Mouse (Mus musculus) thymus, postnatal 4 days (tissue): ENCODE results near the gene Chga.

Experiments
- DNase-seq: peaks from one replicate; pipeline ENCODE4 v3.0.0; 2021

Gene Chga

DNA sequence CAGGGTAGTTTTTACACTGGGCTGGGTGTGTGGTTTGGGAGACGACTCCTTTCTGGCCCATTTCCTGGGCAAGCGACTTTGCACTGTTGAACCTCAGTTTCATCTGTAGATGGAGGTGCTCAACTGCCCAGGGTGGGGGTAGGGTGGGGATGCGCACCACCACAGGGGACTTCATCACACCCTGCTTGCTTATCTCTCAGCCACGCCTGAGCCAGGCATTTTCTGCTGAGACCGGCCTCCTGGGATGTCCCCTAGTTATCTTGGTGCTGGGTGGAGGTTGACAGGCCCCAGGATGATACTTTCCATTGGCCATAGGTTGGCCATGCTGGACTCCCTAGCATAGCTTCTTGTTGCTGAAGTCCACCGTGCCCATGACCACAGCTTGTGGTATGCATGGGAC is 10.3 kb downstream of the Chga start:
- no peak for DNase-seq

GRCm38 (mm10) chr12:102566951-102567350 is 12.2 kb downstream of the Chga start:
- no peak for DNase-seq

GRCm38 (mm10) chr12:102568219-102568618 is 13.4 kb downstream of the Chga start:
- DNase-seq: no peak

GRCm38 (mm10) chr12:102570111-102570510 is 15.3 kb downstream of the Chga start:
- no peak for DNase-seq

GRCm38 (mm10) chr12:102570734-102571133 is 16.0 kb downstream of the Chga start:
- DNase-seq: no peak

GRCm38 (mm10) chr12:102571666-102572065 is 16.9 kb downstream of the Chga start:
- no peak for DNase-seq

GRCm38 (mm10) chr12:102573036-102573435 is 18.3 kb downstream of the Chga start:
- DNase-seq: no peak

GRCm38 (mm10) chr12:102575541-102576329 is 21.0 kb downstream of the Chga start:
- no peak for DNase-seq

DNA sequence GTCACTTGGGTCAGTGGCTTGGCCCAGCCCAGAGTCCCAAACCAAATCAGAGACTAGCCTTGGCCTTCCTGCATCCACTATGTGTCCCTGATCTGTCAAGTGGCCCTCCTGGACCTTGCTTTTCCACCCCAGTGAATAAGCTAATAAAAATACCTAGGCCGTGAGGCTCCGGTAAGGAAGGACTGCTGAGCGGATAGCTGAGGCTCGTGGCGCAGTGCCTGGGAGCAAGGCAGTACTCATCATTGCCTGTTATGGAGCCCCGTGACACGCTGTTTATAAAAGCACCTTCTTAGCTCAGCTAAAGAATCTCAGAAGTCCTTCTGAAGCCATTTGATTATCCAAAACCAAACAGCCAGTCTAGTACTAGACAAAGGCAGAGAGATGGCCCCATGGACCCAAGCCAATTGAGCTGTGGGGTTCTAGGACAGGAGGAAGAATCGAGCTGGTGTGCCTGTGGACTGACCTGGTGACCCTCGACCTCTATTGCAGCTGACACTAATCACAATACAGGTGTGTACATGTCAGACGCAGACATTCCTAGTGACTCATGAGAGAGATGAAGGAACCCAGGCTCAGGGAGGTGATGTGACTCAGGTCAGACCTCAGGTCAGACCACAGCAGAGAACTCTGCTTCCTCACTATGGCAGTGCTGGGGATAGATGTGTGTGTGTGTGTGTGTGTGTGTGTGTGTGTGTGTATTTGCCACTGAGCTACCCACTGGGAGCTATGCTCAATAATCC is 22.1 kb downstream of the Chga start:
- DNase-seq: no peak

DNA sequence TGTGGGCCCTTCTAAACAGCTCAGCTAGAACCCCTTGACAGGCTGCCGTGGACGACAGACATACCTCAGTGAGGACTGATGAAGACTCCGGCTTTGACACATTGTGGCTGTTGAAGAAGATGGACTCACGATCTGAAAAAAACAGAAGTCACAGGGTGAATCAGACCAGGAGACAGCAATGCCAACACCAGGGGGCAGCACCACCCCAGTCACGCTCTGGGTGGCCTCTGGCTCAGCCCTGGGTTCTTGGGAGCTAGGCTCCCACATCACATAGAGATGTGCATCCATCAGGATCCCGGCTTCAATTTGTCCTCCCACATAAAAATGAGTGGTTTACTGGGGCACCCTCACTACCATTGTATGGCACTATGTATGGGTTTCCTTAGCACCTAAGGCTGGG is 24.3 kb downstream of the Chga start:
- DNase-seq: peak; percentile 93

DNA sequence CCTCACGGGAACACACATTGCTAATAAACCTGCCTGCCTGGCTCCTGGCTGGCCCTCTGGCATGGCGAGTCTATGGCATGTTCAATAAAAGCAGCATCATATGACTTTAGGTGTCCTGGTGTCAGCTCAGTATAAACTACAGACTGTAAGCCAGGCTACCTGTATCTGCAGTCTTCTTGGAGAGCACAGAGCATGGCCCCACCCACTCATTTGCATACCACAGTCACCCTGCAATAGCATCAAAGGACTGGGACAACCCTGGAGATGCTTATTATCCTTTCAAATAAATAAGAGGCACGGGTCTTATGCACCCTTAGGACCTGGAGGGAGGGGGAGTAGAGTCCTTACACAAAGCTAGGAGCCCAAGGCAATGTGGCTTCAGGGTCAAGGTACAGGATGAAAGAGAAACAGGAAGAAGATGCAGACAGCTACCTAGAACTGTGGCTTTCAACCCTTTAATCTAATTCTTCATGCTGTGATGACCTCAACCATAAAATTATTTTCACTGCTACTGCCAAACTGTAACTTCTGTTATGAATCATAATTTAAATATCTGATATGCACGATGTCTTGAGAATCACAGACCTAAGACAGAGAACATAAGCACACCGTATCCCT is 26.9 kb downstream of the Chga start:
- DNase-seq: no peak

DNA sequence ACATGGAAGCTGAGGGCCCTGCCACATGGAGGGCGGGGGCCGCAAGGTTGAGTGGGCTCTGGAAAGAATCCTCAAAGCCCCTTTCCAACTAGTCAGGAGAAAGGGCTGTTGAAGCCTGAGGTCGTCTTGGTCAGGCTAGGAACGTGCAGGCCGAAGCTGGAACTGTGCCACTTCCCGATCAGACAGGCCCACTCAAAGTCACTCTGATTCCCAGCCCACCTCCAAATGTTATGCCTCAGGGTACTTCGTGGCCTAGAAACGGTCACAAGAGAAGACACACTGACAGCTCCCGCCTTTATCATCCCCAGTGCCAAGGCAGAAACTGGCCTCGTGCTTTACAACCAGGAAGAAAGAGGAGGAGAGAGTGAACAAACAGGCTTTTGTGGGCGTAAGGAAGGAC is 27.7 kb downstream of the Chga start:
- DNase-seq: no peak

GRCm38 (mm10) chr12:102585390-102585789 is 30.6 kb downstream of the Chga start:
- DNase-seq: no peak

GRCm38 (mm10) chr12:102586286-102586881 is 31.6 kb downstream of the Chga start:
- DNase-seq: no peak

DNA sequence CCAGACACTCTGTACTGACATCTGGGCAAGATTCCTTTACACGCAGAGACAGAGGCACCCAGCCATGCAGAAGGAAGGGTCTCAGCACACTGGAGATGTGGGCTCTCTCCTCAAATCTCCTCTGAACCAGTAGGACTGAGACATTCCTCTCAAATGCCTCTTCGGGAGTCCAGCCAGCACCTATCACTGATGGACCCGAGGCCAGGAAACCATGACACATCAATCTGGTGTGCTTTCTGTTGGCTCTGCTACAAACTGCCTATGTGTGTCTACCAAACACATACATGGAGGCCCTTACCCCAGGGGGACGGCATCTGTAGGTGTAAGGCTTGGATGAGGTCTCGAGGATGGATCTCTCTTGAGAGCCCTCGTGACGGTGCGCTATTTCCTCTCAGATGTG is 32.3 kb downstream of the Chga start:
- DNase-seq: no peak

GRCm38 (mm10) chr12:102590711-102591360 is 36.1 kb downstream of the Chga start:
- DNase-seq: no peak

- no peak for DNase-seq
These were observed 38.9 kb downstream of the Chga start for GRCm38 (mm10) chr12:102593699-102594098.

DNA sequence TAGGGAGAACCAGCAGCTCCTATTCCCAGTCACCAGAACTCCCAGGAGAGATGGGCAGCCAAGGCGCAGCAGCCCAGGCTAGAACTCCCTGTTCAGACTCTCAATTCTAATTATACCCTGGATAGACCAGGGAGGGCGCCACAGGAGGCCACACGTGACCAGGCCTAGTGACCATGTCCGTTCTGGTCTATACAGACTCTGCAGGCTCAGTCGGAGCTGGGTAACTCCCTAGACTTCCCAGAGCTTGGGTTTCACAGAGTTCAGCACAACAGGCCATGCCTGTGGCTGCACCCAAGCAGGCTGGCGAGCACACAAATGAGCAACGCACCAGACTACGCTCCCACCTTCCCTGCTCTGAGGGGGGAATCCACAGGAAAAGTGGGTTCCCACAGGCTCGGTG is 39.9 kb downstream of the Chga start:
- no peak for DNase-seq

GRCm38 (mm10) chr12:102596410-102596809 is 41.6 kb downstream of the Chga start:
- peak; percentile 54 for DNase-seq

DNA sequence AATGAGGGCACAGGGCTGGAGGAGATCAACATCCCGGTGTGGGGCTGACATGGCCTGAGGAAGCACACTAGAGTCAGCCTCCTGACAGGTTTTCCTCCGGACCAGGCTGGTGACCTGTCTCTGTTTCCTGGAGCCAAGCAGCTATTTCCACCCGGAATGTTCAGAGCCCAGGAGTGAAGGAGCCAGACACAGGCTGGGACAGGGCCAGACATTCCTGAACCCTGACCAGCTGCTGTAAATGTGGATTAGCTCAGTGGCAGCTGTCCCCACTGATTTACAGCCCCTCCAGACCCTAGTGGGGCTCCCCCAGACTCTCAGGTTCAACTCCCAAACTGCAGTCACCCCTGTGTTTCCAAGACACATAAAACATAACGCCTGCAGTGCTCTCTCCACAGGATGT is 42.7 kb downstream of the Chga start:
- DNase-seq: no peak

DNA sequence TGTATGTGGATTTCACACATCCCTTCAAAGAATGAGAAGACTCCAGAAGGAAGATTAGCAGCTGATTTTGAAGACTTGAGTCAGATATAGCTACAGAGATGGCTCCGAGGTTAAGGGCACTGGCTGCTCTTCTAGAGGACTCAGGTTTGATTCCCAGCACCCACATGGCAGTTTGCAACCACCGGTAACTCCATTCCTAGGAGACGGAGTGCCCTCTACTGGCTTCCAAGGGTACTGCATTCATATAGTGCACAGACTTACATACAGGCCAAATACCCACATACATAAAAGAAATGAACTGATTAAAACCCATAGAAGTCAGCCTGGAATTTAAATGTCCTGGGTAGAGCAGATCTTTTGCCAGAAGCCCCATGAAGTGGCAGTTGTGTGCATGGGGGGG is 43.8 kb downstream of the Chga start:
- no peak for DNase-seq

GRCm38 (mm10) chr12:102599801-102600200 is 45.0 kb downstream of the Chga start:
- DNase-seq: no peak

- no peak for DNase-seq
These were observed 45.6 kb downstream of the Chga start for GRCm38 (mm10) chr12:102600345-102600744.
